Mouse (Mus musculus) WW6 (cell line): ENCODE results near the gene Dpm2.

Source experiments
- DNase-seq: peaks from one replicate; pipeline ENCODE4 v3.0.0-alpha.2; 2013; ENCODE audit warnings: low read depth, low spot score

Gene Dpm2

DNA sequence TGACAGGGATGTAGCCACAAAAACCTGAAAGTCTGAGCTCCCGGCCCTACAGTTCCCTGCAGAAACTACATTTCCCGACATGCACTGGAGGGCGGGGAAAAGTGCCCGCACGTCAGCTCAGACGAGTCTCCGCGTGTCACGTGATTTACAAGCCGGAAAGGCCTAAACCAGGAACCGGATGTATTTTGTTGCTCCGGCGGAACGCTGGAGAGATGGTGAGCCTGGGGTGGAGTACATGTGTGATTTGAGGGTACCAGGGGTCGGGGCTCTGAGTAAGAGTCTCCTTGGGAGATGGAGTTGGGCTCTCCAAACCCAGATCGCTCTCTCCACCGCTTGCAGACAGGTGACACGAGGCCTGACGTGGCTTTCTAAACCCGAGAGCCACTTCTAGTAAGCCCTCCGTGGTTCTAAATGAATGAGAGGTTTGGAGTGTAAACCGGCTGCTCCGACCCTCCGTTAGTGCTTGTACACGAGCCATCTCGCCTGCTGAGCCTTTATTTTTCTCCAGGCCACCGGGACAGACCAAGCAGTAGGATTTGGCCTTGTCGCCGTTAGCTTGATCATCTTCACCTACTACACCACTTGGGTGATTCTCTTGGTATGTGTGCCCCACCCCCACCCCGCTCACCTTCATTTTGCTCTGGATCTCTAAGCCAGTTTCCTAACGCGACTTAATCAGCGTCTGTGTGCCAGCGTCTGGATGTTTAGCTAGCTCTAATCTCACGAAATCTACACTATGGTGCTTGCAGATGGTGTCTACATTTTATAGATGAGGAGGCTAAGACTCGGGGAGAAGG is at the start of gene Dpm2:
Dpm2 (plus strand) TSS at position 161 of the 797 bp plus-strand sequence.
- peak; percentile 80 for DNase-seq

DNA sequence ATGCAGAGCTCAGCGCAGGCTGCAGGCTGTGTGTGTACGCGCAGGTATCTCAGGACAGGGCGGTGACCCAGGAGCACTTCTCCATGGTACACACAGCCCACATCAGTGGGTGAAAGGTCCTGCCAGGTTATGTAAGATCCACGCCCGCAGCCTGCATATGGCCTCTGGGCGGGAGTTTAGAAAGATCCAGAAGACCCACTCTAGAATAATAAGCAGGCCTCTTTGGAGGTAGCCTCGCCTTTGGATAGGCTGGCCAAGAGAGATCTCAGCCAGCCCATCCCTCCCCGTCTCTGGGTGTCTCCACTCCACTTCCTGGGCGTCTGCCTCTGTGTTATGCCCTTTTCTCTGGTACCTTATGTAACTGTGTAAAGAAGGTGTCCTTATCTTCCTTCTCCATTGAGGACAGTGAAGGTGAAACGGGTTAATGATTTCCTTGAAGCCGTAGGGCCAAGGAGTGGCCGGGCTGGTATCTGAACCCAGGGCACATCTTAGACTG is 46.1 kb upstream of the Dpm2 start:
- no peak for DNase-seq

DNA sequence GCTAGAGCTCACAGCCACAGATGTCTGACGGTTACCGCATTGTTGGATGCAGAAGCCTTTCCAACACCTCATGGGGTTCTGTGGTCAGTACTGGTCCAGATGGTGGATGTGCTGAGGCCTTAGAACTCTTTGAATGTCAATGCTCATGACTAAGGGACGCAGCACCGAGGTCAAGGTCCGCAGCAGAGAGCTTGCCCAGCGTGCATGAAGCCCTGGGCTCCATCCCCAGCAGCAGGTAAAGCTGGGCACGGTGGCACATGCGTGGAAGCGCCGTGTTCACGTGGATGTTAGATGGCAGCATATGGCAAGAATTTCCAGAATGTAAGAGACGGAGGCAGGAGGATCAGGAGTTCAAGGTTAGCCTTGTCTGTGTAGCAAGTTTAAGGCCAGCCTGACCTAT is 44.8 kb upstream of the Dpm2 start:
- DNase-seq = no peak

DNA sequence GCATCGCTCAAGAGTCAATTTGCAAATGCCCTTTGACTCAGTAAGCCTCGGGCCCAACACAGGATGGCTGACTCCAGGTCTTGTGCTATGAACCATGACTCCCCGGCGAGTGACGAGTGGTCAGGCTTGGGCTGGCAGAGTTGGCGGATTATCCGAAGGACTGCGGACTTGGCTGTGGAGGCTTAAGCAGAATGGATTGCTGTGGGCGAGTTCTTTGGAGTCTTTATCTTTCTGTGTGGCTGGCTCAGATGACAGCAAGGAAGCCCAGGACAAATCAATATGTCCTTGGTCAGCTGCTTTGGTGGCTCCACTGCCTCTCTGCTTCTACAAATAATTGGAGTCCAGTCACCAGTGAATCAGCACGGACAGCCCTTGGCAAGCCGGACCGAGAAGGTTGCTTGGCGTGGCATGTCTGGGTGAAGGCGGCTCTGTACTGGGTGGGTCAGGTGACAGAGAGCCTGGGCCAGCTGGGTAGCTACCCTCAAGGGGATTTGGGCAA is 43.1 kb upstream of the Dpm2 start:
- no peak for DNase-seq

DNA sequence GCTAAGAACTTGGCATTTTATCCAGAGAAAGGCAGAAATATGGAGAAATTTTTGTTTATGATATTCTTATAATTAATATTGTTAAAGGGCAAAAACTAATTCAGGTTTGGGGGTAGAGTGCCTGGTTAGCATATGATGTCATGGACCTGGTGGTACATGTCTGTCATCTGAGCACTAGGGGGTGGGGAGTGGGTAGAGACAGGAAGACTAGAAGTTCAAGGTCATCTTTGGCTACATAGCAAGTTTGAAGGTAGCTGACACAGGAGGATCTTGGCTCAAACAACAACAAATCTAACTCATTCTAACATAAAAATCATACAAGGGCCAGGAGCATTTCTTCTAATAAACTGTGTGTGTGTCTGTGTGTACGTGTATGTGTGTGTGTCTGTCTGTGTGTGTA is 42.3 kb upstream of the Dpm2 start:
- no peak for DNase-seq

DNA sequence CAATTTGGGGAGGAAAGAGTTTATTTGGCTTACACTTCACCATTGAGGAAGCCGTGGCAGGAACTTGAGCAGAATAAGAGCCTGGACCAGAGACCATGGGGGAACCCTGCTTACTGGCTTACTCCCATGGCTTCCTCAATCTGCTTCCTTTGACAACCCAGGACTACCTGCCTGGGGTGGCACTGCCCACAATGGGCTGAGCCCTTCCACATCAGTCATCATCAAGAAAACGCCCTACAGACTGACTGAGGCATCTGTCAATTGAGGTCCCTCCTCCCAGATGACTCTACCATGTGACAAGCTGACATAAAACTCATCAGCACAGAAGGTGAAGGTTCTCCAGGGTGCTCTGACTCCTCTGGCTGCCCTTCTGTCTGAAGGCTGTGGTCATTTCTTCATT is 40.2 kb upstream of the Dpm2 start:
- DNase-seq = no peak

DNA sequence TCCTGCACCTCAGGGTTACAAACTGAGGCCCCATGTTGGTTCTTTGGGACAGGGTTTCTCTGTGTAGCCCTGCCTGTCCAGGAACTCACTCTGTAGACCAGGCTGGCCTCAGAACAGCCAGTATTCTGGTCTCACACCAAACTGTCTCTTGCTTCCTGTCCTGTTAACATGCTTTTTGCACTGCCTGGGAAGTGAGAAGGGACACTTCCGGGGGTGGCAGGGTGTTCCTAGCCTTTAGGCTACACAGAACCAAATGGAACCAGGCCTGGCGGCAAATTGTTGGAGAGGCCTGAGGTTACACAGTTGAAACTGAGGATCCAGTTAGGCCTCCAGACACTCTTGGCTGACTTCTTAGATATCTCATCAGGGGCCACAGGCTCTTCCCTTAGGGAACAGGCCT is 37.5 kb upstream of the Dpm2 start:
- DNase-seq = no peak

DNA sequence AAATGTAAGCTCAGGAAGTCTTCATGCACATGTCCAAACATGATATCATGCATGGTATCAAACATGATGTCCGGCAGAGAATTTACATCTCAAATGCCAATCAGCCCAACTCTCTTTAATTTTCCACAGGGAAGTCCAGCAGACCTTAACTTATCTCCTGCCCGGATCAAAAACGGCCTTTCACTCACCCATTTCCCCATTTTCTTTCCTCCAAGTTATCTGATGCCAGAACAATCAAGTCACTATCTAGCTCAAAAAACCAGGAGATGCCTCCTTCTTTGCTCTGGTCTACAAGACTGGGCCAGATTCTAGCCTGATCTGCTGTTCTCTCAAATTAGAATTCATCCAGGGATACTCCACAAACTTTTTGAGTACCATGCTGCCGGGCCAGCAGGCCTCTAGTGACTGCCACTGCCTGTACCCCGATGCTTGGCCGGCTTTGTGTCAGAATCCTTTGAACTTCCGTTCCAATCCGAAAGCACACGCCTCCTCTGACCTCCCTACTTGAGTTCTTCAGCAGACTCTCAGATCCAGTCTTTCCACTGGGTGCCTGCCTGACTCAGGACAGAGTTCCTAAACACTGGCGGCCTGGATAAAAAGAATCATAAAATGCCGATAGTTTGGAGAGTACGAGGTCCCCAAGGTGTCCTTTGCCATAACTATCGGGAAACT is 36.5 kb upstream of the Dpm2 start:
- DNase-seq = no peak

DNA sequence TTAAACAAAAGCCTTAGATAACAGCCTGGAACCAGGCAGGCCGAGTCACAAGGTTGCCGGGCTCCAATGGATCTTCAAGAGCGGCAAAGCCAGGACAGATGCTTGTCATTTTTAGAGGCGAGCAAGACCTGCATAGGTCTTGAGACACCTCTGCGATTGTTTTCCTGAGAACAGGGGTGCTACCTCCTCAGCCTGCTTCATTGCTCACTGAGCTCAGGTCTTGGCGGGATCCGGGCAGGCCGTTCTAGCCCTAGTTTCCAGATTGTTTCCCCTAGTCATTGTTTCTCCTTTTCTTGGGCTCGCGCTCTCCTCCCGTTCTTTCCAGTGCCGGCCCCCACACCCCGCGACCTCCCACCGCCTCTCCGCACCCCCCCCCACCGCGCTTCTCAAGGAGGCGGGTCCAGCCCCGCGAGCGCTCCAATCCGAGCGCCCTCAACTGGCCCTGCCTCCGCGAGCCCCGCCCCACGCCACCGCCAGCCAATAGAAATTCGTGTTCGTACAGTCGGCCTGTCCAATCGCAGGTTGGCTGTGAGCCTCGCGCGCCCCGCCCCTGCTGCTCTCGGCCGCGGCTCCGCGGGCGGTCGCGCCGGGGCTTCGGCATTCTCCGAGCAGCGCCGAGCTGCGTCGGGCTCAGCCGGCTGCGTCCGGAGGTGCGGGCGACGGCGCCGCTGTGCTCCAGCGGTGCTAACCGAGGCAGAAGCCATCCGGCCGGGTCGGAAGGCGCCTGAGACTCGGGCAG is 35.8 kb upstream of the Dpm2 start, which contains the start of gene Fam102a:
Fam102a (plus strand) TSS at position 600 of the 739 bp plus-strand sequence.
- DNase-seq = peak; percentile 81

DNA sequence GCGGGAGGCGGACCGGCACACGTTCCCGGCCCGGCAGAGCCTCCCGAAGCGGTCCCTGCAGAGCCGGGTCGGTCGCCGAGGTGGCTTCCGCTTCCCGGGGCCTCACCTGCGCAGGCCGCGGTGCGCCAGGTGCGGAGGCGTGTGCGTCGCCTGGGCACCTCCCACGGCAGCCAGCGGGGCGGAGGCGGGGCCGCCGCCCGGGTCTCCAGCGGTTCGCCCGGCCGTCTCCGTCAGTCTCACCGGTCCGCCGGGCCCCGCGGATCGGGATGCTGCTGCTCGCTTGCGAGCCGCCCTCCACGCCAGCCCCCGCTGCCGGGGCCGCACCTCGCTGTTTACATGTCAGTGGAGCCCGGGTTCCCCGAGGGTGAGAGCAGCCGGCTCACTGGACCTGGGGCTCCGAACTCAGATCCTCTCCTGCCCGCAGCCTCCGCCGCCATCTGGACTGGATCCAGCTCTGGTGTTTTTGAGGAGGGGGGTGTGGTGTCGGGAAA is 35.1 kb upstream of the Dpm2 start:
- DNase-seq = no peak

DNA sequence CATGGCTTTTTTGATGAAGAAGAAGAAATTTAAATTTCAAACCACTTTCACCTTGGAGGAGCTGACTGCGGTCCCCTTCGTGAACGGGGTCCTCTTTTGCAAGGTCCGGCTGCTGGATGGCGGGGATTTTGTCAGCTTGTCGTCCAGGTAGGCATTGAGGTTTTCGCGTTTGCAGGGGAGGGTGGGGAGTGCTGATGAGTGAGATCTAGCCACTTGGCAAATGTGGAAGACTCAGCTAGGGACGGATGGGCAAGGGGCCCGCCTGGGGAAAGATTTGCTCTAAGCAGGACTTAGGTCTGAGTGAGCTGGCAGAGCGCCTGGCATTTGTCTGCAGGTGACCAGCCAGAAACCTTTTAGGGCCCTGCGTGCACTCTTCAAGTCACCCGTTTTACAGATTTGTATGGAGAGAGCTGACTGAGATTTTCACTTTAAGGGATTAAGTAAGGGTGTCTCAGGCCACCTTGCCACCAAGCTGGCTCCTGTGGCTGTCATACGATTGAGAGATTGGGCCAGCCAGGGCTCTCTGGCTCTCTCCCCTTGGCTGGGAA is 34.5 kb upstream of the Dpm2 start:
- DNase-seq = no peak

DNA sequence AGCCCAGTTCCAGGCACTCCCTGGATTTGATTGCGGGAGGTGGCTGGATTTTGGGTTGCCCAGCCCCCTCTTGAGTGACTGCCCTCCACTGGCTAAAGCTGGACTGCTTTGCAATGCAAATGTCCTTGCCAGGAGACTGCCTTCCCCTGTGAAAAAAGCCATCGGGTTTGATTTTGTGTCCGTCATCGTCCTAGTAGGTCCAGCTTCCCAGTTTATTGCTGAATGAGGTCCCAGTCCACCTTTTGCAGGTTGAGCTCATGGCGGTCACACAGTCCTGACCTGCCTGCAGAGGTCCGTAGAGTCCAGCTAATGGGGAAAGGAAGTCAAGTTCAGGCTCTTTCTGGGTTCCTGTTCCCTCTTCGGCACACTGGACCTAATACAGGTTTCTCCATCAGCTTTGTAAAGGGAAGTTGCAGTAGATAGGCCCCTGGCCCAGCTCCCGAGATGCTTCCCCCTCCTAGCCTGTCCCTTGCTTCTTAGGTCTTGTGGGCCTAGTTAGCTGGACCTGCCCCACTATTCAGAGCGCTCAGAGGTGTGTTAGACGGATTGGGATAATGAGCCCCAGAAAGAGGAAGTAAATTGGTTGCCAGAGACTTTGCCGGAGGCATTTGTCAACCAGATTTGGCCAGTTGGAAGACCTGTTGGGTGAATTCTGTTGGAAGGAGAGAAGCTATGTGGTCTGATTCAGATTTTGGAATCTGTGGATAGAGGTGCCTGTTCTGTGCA is 33.9 kb upstream of the Dpm2 start:
- DNase-seq = no peak

DNA sequence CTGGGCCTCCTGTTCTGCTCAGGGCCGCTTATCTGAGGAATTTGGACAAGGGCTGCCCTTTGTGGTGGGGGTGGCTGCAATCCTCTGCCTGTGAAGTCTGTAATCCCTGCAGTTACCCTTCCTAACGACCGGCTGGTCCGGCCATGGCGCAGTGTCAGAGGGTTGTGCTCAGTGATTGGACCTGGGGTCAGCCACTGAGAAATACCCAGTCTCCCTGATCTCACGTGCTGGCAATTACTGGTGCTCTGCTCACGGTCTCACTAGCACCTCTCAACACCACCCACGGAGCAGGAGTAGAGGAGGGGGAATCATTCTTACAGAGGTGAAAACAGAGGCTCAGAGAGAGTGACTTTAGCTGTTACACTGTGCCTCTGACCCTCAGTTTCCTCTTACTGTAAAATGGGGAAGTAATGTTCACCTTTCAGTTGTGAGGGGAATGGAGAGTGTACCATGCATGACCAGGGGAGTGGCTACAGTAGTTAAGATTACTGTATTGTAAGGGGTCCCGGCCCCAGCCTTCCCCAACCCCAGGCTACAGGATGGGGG is 33.2 kb upstream of the Dpm2 start:
- DNase-seq = no peak

DNA sequence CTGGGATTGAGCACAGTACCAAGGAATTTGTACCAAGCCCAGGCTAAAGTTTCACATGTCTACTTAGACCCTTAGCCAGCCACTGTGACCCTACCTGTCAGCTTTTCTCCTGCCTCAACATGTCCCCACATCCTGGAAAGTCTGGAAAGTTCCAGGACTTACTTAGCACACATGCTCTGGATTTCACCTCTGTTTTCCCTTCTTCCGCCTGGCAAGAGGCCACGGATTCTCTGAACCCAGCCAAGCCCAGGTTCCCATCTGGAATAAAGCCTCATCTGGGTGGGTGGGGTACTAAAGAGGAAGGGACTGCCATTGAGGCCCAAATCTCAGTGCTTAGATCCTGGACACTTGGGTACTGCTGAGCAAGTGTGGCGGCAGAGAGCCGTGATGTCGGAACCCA is 32.7 kb upstream of the Dpm2 start:
- DNase-seq = no peak

DNA sequence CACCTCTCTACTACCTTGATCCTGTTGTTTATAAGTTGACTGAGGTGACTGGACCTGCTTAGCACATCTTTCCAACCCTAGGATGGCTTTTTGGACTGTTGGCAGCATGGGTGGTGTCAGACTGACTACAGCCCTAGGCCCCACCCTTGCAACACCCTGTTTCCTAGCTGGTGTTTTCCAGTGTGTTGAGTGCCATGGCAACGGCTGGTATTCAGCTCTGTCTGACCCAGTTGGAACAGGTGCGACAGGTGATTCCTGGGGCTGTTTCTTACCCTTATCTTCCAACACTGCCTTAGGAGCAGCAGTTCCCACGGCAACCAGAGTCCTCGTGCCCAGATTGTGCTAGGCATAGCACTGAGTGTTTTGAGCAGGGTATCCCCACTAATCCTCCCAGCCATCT is 32.2 kb upstream of the Dpm2 start:
- DNase-seq = no peak

DNA sequence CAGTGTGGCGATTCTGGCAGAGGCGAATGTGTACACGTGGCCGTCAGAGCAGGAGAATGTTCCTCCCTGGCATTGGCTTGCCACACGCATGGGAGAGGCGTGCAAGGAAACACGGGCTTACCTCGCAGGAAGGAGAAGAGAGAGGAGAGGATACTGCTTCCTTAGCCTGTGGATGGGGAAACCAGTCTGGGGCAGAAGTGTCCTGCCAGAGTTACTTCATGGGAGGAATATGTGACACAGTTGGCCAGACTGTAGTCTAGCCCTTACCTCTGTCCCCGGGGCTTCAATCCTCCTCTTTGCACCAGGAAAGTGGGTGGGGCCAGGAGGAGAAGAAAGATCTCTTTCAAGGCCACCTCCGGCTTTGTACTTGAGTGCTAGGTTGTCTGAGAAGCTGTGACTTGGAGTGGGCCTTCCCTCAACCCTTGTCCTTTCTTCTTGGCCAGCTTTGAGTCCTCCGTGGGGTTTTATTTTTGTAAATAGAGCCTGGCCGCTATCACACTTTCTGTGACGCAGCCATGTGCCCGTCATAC is 31.1 kb upstream of the Dpm2 start:
- no peak for DNase-seq

DNA sequence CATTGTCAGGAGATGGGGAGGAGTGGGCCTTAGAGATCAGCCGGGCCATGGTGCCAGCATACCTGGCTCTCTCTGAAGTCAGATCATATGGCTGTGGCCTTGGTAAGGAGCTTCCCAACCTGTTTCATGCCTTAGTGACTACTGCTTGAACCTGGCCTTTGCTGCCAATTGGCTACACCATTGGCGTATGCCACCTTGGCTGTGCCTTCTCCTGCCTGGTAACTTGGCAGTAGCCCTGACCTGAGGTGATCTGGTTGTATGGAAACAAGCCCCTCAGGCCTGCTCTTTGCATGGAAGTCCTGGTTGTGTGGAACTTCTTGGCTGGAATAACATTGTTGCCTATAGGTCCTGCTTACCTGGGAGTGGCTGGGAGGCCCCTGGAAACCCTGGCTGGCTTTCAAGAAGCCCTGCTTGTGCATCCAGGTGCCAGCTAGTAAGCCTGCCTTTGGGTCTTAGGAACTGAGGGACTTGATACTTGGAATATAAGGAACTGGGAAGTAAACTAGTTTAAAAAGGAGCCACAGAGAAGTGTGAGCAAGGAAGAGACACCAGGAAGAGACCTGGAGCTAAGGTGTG is 29.2 kb upstream of the Dpm2 start:
- no peak for DNase-seq

DNA sequence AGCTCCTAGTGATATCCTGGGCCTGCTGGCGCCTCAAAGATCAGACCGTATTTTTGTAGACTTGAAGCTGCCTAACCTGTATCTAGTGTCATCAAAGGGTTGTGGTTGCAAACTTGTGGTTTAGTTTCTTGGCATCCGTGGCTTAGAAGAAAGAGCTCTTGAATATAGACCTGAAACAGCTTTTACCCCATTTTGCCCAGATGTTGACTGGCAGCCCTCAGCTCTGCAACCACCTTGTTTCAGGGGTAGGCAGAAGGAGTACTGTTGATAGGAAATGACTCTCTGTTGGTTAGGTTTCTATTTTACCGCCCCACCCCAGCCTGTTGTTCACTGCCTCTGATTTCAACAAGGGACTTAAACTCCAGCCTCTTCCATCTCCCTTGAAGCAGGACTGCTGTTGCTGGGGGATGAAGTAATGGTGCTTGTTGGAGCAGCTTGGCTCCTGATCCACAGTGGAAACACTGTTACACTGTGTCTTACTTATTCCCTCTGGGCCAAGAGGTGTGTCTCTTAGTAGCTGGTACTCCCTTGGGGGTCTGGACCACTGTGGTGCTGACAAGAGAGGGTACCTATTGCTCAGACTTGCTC is 28.6 kb upstream of the Dpm2 start:
- DNase-seq = no peak

DNA sequence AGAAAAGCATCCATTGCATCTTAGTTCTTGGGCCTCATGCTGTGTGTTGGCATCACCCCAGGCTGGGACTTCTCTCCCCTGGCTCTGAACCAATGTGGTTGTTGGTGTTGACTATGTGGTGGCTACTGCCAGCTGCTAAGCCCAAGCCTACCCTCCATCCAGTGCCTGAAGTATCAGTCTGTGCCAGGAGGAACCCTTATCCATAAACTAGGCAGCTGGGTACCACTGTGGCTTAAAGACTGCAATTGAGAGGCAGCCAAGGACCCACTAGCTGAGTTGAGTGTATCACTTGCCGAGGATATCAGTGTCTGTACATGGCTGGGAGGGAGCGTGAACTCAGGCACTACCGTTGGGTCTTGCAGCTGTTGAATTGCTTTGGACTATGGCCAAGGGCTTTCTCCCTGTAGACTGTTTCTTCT is 27.6 kb upstream of the Dpm2 start:
- DNase-seq = no peak

DNA sequence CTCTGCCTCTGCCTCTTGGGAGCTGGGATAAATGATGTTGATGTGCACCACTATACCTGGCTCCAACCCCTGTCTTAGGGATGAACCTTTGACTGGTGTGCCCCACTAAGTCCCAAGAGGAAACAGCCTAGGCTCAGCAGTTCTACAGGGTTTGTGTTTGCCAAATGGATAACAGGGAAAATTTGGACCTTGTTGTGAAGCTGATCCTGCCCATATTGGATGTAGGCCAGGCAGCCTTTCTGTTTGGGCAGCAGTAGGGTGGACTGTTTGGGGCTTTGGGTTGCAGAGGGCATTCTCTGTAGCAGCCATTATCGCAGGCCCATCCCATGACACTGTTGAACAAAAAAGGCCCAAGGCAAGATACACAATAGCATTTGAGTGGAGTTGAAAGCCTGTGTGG is 23.7 kb upstream of the Dpm2 start:
- no peak for DNase-seq
